Mouse (Mus musculus): Measurements from ENCODE around the gene Ptprc.

DNA sequence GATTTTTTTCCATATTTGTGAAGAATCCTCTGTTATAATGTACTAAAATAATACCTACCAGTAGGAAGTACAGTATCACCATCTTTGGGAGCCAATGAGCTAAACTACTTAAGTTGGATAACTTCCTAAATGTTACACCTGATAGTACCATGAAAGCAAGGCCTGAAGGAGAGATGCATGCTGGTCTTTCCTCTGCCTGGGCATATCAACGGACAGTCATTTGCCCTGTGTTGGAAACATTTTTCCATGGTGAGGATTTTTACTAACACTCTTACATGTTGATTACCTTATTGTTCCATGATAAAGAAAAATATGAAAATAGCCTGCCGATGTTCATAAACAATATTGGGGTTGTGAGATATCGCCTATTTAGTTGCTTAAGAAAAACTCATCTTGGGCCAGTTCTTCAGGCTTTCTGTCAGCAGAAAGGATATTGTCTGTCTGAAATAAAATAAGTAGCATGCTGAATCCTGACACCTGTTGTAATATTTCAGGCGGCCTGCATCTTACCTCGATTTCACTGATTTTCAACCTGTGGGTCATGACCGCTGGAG, 38.4 kb downstream of the Ptprc start:
- TF ChIP-seq POLR2A (IDR thresholded peaks at IDR 0.05; ENCODE audit: borderline replicate concordance, control insufficient read depth, low read depth, low read length), result no peak
- no peak for TF ChIP-seq CTCF (IDR thresholded peaks at IDR 0.05; ENCODE audit: control insufficient read depth, insufficient read depth, low read length)

Data from bone marrow, adult 2 months (tissue).